Mouse (Mus musculus) embryo, embryonic 9.5 days (tissue): Measurements from ENCODE around the gene Myo5a.

Experiments
- DNase-seq: peaks from one replicate; pipeline ENCODE4 v3.0.0-alpha.2; 2017; ENCODE audit errors: extremely low spot score

The Myo5a gene

DNA sequence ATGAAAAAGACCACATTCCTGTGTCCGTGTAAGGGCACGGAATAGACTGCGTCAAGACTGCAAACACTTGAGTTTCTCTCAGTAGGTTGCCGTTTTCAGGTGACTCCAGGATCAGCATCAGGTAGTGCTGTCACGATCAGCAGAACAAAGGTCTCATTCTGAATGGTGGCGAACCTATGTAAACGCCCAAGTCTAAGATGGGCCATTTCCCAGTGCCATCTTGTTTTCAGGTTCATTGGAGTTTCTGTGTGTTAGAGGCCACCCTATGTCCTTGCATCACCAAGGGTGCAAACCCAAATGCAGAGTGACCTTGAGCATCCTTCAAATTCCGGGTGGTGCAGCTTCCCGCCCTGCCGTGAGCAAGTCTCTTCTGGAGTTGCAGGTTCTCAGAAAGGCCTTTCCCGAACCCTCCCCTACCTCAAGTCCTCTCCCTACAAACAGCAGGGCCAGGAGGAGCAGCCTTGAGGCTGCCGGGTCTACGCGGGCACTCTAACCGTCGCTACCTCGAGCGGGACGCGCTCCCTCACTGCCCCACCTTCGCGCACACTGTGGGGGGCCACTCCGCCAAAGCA, at the start of gene Myo5a:
Gene Myo5a, plus strand, starts transcription at position 559 of the 572 bp plus-strand sequence.
- no peak for DNase-seq

DNA sequence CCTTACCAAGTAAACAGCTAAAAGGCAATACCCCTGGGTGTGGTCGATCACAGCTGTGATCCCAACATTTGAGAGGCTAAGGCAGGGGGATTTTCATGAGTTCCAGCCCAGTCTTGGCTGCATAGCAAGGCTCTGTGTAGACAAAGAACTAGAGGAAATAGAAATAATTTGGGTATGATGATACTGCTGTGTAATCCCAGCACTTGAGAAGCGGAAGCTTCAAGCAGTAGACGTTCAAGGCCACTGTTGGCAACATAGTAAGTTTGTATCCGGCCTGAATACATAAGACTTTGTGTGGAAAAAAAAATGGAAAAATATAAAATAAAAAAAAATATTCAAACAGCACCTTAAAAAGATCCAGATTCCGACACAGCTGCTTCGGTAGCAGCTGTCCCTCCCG, 48.3 kb upstream of the Myo5a start:
- no peak for DNase-seq

DNA sequence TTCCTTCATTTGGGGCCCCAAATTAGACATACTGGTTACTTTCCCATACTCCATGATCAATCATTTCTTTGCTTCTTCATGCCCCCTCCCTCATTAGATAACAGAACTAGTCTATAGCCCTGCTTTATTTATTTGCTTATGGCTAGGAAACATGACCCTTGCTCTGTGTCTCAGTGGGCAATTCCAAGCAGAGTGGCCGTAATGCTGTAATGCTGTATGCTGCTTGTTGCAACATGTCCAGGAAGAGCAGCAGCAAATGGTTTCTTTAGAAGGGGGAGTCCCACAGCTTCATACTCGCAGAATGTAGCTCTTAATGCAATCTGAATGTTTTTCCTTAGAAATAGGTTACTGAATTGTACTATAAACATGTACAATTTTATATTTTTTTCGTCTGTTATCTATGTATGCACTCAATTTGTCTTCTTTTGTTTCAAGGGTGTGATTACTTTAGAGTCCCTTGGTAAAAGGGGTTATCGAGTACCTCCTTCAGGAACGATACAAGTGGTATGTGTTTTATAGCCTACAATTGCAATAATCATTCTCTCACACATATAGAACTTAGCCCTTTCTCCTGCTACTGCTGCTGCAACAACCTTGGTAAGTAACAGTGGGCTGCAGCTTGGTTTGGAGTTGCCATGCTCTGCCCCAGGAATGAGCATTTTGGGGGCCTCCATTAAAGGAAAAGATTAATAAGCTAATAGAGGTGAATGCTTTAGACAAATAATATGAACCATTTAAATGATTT, 47.5 kb upstream of the Myo5a start:
- DNase-seq: peak; percentile 6

DNA sequence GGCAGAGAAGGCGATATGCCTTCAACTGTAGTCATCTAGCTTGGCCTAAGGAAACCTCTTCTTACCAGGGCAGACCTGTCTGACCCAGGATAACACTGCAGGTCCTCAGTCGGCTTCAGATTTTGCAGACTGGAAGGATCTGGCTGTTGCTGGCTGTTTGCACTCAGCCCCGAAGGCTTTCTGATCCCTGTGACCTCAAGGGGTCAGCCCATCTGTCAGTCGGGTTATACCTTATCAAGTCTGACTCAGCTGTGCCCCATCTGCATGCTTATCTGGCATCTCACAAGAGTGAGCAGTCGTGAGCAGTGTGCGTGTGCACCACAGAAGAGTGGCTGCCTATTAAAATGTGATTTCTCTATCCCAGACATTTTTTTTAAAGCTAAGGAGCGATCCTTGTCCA, 46.7 kb upstream of the Myo5a start:
- DNase-seq: peak; percentile 42

DNA sequence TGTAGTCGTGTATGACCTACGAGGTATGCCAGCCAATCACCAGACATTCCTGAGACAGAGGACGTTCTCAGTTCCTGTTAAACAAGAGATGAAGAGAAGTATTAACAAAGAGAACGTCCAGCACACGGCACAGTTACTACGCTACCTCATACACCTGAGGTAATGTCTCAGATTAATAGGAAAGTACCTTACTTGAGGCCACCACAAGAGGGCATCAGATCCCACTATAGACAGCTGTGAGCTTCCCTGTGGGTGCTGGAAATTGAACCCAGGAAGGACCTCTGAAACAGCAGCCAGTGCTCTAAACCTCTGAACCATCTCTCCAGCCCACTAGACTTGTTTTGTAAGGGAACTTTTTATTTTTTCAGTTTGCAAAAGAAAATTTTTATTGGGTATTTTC, 45.1 kb upstream of the Myo5a start:
- DNase-seq: no peak

DNA sequence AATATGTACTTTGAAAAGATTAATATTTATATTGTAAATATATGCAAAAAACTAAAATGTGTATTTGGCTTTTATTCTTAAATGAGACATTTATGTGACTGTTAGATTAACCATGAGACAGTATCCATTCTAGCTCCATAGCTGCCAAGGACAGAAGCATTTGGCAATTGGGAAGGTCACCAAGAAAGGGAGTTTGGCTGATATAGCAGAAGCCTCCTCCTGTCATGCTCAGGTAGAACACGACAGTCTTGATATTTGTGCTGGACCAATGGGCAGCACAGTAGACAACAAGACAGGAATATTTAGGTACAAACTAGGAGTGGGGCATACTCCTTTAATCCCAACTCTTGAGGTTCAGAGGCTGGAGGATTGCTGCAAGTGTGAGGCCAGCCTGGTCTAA, 38.4 kb upstream of the Myo5a start:
- no peak for DNase-seq

DNA sequence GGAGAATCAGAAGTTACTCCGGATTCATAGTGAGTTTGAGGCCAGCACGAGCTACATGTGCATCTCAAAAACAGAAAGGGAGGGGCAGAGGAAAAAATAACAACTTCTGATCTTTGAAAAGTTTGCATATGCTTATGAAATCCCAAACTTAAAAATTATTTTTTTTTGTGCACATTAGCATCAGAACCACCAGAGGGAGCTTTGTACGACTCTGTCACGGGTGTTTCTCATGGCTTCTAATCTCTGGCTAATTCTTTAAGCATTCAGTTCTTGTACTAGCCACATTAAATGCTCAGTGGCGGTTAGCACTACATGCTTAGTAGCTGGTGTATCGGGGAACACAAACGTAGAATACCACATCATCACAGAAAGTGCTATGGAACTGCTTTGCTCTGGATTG, 37.7 kb upstream of the Myo5a start:
- DNase-seq: no peak

DNA sequence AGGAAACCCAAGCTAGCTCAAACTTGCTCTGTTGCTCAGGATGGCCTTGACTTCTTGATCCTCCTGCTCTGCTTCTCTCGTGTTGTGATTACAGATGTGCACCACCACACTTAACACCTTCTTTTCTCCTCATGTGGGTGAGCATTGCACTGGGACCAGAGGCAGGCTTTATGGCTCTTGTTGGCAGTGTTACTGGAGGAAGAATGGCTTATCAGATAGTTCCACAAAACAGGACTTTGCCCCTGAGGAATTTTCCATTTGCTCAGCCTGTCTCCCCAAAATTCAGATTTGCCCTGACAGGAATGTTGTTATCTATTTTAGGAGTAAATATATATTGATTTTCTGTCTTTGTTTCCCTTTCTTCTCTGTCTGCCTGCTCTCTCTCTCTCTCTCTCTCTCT, 36.1 kb upstream of the Myo5a start:
- DNase-seq: no peak

DNA sequence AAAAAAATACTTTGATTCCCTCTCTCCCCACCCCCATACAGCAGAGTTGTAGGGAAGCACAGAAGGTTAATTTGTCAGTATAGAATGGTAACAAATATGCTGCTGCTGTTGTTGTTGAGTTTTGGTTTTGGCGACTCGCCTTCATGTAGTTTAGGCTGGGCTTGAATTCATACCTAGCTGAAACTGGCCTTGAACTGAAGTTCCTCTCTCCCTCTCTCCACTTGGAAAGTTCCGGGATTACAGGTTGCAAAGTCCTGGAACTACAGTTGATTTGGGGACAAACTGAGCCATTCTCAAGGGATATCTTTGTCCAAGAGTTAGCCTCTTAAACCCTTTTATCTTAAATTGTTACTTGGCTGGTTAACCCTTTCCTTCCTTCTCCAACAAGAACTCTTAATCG, 34.9 kb upstream of the Myo5a start:
- no peak for DNase-seq

DNA sequence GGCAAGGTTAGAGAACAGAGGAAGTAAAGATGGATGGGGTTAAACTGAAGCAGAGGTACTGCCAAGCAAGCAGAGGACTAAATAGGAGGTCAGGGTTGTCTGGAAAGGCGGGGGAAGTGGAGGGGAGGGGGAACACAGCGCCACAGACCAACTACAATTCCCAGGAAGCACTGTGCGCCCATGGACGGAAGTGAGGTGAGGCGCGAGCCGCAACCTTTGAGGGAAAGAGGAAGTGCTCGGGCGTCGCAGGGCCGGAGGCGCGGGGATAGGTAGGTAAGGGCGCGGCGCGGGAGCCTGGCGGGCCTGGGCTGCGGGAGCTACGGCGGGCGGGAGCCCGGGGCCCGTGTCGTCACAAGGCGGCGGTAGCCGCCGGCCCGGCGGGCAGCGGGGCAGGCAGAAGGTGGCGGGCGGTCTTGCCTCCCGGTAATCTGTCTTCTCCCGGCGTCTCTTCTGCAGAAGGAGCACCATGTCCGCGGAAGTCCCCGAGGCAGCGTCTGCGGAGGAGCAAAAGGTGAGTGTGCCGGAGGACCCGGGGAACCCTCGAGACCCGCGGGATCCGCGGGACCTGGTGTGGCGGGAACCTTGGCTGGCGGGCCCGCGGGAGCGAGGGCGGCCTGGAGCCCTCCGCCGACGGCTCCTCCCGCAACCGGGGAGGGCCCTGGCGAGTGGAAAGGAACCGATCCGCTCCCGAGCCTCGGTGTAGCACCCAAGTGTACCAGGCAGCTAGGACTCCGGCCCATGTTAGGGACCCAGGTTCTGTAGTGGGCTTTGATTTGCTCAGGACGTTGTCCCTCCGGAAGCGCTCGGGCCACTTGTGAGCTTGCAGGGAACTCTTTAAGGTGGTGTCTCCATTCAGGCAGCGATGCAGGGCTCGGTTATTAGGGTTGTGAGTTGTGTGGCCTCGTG, 33.1 kb upstream of the Myo5a start, which contains the start of gene Arpp19:
Gene Arpp19, plus strand, starts transcription at position 164 of the 906 bp plus-strand sequence.
- peak; percentile 86 for DNase-seq

DNA sequence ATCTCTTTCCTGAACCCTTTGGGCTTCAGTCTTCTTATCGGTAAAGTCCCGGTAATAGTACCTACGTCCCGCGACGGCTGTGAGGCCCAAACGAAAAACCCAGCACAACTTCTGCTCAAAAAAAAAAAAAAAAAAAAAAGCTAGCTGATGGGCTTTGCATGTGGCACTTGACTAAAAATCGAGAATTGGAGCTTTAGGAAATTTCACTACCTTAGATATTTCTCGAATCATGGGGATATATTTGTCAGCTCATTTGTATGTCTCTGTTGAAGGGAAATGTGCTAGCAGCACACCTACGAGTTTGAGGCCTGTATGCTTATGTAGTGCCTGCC, 32.5 kb upstream of the Myo5a start:
- DNase-seq: no peak

DNA sequence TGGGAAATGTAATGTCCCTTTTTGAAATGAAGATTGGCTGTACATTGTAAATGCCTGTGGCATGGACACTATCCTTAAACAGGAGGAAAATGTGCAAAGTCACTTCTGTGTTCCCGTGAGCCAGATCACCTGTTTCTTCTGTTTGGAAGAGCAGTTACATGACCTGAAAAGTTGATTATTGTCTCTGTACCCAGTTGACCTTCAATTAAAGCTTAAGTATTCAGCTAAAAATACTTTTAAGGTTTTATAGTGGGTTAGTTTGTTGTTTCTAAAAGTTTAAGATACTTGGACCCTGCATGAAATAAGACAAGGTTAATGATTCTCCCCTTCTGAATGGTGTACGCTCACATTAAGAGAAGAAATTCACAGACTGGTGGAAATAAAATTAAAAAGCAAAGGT, 30.2 kb upstream of the Myo5a start:
- no peak for DNase-seq

DNA sequence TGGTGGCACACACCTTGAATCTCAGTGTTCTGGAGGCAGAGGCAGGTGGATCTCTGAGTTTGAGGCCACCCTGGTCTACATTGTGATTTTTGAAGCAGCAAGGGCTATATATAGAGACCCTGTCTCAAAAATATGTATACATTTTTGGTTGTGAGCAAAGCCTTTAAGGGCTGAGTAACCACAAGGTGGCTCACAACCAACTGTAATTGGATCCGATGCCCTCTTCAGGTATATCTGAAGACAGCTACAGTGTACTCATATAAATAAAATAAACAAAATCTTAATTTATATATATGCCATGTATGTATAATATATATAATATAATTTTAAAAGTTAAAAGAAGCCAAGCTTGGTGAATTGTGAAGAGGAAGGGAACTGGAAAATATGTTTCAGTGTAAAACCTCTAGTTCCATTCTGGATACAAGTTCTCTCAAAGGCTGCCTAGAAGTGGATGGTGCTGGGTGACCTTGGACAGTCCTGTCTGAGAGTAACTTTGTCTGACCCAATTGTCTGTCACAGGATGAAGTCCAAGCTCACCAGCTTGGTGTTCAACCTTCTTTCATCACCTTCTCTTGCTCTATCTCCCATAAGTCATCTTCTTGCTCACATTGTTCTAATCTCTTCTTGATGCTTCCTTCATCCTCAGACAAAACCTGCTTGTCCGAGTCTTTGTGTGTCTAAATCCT, 28.8 kb upstream of the Myo5a start:
- no peak for DNase-seq

DNA sequence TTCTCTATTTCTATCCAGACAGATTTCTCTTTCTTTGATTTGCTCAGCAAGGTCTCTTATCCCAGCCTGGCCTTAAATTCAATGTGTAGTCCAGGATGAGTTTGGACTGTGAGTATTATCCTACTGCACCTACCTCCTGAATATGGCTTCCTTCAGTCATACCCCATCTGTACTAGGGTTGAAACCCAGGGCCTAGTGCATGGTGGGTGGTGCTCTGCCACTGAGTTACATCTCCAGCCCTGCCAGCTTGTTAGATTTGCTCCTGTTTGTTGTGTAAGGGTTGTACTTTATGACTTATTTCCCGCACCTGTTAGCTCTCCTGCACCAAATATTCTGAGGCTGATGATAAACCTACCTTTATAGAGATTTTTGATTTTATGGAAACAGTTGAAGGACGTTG, 27.6 kb upstream of the Myo5a start:
- DNase-seq: no peak

DNA sequence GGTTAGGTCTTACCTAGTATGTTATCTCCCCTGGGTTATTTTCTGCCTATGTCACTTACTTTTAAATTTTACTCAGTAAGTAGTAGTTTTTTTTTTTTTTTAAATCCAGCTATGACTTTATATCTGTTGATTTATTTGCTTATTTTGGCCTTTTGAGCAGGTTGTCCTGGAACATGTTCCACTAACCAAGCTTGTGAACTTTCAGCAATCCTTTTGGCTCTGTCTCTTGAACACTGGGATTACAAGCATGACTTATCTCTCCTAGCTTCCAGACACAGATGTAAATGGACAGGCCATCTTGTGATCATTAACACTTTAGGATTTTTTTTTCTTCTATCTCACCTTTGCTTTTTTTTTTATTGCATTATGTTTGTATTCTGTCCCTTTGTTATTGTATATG, 23.7 kb upstream of the Myo5a start:
- no peak for DNase-seq

DNA sequence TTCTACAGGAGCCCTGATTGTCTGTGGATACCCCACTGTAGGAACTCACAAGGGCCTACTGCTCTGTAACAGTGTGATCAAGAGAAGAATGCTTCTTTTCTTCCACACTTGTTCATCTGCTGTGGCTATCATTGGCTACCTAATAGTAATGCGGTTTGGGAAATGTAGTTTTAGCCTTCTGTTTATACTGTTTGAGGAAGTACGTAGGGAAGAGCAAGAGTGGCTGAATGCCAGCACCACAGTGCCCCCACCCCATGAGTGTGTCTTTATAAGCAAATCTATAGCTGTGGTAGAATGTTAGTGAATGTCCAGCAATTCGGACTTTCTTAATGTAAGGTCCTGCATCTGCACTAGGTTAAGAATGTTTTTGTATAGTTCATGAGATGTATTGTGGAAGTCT, 21.7 kb upstream of the Myo5a start:
- DNase-seq: no peak

DNA sequence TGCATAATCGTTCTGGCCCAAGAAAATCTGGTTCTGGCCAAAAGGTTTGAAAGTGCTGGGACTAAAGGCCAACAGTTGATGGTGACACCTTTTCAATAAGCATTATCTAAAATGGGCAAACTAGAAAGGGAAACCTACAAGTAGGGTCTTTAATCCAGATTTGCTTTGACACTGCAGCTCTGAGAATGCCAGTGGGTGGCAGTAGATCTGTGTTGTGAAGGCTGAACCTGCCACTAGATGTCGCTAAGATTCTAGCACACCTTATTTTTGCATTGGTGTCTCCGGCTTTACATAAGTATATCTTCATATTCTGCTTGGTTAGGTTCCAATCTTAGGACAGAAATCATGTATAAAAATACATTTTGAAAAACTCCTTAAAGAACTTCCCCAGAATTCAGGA, 20.8 kb upstream of the Myo5a start:
- peak; percentile 46 for DNase-seq

DNA sequence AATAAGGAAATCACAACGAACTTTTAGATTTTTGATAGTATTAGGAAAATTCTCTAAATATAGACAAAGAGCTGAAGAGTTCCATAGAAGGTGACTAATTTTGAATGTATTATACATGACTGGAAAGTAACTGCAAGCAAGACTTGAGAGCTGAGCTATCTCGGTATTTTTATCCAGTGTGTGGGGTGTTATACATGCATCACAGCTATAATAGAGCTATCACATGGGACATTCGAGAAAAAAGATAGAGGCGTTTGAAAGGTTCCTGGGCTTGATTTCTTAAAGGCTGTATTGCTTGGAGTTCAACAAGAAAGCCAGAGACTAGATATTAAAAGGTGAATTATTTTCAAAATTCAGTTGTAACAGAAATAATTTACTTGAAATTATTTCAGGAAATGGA, 19.0 kb upstream of the Myo5a start:
- no peak for DNase-seq

DNA sequence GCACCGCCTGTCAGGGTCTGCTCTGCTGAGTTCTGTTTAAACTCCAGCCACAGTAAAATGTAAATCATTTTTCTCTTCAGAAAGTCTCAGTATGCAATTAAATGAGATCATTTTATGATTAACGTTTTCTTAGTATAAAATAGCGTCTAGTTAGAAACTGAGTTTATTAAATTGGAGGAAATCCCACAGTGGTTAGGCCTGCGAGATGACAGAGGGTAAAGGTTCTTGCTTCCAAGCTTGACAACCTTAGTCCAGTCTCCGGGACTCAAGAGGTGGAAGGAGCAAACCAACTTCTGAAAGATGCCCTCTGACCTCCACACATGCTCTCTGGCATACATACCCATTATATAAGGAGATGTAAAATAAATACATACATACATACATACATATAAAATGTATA, 15.8 kb upstream of the Myo5a start:
- no peak for DNase-seq

DNA sequence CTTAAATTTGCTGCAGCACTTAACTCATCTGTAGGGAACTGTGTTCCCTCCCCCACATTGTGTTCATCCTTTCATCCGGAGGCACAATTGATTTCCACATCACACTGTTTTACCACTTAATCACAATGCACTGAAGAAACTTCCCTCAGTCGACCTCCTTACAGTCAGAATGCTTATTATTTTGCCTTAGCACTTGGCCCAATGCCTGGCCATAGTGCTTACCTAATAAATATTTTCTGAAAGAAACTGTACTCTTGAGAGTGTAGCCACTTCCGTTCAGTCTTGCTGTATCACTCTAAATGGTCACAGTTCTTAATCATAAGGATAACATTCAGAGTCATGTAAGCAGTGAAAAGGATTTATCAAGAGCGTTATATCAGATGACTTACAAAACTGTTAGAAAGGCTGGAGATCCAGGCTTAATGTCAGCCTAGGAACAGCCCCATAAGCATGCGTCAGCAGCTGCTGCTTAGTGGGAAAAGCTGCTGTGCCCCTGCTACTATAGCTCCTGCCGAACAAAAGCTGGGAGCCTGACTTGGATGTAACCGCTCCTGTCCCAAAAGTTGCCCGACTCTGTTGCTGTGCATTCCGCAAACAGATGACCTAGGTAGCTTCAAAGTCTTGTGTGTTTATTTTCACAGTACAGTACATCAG, 6.0 kb upstream of the Myo5a start:
- no peak for DNase-seq

DNA sequence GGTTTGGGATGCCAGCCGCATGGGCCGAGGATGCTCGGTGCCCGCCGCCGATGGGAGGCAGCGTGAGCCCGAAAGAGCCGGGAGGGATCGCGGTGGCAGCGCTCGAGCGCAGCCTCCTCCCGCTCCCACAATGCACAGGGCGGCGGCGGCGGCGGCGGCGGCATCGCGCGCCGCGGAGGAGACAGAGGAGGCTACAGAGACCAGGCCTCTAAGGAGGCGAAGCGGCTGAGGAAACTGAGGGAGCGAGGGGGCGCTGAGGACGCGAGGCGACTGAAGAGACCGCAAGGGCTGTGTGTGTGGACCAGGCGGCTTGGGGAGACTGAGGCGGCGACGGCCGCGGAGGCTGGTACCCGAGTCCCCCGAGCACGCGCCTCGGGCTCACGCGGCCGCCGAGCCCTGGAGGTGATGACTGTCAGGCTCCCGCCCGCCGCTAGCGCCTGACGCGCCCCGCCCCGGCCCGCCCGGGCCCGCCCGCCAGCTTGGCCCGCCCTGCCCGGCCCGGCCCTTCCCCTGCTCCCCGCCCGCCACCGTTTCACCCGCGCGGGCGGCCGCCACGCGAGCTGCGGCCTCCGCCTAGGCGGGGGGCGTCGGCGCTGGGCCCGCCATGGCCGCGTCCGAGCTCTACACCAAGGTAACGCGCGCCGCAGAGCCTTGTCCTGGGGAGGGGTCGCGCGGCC, 352 bp downstream of the Myo5a start:
- DNase-seq: peak; percentile 88
